Mouse (Mus musculus): Measurements from ENCODE around the gene Gm9837. TPM values are rescaled to one million over a fixed set of nuclear protein-coding genes. Genes with fewer than 3 reads are reported as not detected.

The Gm9837 gene
- total and polyA plus RNA-seq, 3 experiments, result not detected

GRCm38 (mm10) chr11:53431347-53432056 lies 38.8 kb downstream of the Gm9837 start:
- Histone ChIP-seq H3K4me1 (ENCODE audit: control insufficient read depth, insufficient read depth, low read length) (peaks cover 4% of the 10 kb centered on the region), H3K27ac (peak overlapping the region; percentile 95), H3K27me3 (ENCODE audit: control insufficient read depth, insufficient read depth, low read length) (no peaks in the 10 kb centered on the region), H3K9ac (ENCODE audit: low read depth, low read length) (peak overlapping the region; percentile 17), H3K79me2 (replicated peaks; ENCODE audit: control insufficient read depth, insufficient read depth, low read length) (no peaks in the 10 kb centered on the region), H3K4me3 (peak overlapping the region; percentile 99), H3K36me3 (ENCODE audit: control insufficient read depth, insufficient read depth, low read length) (no peaks in the 10 kb centered on the region)
- DNase-seq, result peak; percentile 47 to 48
- no peak for TF ChIP-seq CTCF (IDR thresholded peaks at IDR 0.05)
- no peak for TF ChIP-seq POLR2A (IDR thresholded peaks at IDR 0.05; ENCODE audit: insufficient read depth, low read depth, low read length)
- TF ChIP-seq EP300 (IDR thresholded peaks at IDR 0.05; ENCODE audit: insufficient read depth, low read depth, low read length), result no peak
- intact Hi-C loops (cut with DNase I), result loop anchor here (5.0 kb wide), 1 partner anchor 134 kb away; no protein-coding TSS in a partner anchor
- WGBS, result 13% methylated on average over 9 of the region's 9 CpGs

- Histone ChIP-seq H3K27me3 (ENCODE audit: control insufficient read depth, insufficient read depth, low read length) (no peaks in the 10 kb centered on the region), H3K4me1 (ENCODE audit: control insufficient read depth, insufficient read depth, low read length) (peaks cover 4% of the 10 kb centered on the region), H3K36me3 (ENCODE audit: control insufficient read depth, insufficient read depth, low read length) (no peaks in the 10 kb centered on the region), H3K27ac (peak within 1 kb of the TSS; percentile 95), H3K4me3 (peak within 1 kb of the TSS; percentile 99), H3K9ac (ENCODE audit: low read depth, low read length) (peak within 1 kb of the TSS; percentile 95), H3K79me2 (replicated peaks; ENCODE audit: control insufficient read depth, insufficient read depth, low read length) (no peaks in the 10 kb centered on the region)
- intact Hi-C loops (cut with DNase I), result loop anchor here (5.0 kb wide), 1 partner anchor 134 kb away; no protein-coding TSS in a partner anchor
- TF ChIP-seq POLR2A (IDR thresholded peaks at IDR 0.05; ENCODE audit: insufficient read depth, low read depth, low read length) (peak; percentile 95), EP300 (IDR thresholded peaks at IDR 0.05; ENCODE audit: insufficient read depth, low read depth, low read length) (0 out of 2 replicates have a peak, but pooled peaks have one; percentile 33), CTCF (IDR thresholded peaks at IDR 0.05) (no peak)
- DNase-seq, result peak; percentile 96 to 99
- WGBS, result under 1% methylated on average over 44 of the region's 44 CpGs
Measured at GRCm38 (mm10) chr11:53430670-53431346, 39.5 kb downstream of the Gm9837 start, which contains the start of the genes Uqcrq and Gdf9. TSS of gene Uqcrq (minus strand) at chr11:53430831. TSS of gene Gdf9 (plus strand) at chr11:53431023.

- under 1% methylated on average over 34 of the region's 34 CpGs for WGBS
Measured at GRCm38 (mm10) chr11:53430300-53430669, 40.0 kb downstream of the Gm9837 start.

GRCm38 (mm10) chr11:53429182-53429581 lies 41.1 kb downstream of the Gm9837 start:
- DNase-seq, result no peak
- no peak overlapping the region for H3K9ac ChIP-seq (ENCODE audit: low read depth, low read length)
- no peak overlapping the region for H3K4me3 ChIP-seq
- H3K27me3 ChIP-seq (ENCODE audit: control insufficient read depth, insufficient read depth, low read length), result no peaks in the 10 kb centered on the region
- H3K36me3 ChIP-seq (ENCODE audit: control insufficient read depth, insufficient read depth, low read length), result no peaks in the 10 kb centered on the region
- TF ChIP-seq CTCF (IDR thresholded peaks at IDR 0.05) (no peak), EP300 (IDR thresholded peaks at IDR 0.05; ENCODE audit: insufficient read depth, low read depth, low read length) (no peak), POLR2A (IDR thresholded peaks at IDR 0.05; ENCODE audit: insufficient read depth, low read depth, low read length) (no peak)
- H3K4me1 ChIP-seq (ENCODE audit: control insufficient read depth, insufficient read depth, low read length), result peaks cover 4% of the 10 kb centered on the region
- H3K79me2 ChIP-seq (replicated peaks; ENCODE audit: control insufficient read depth, insufficient read depth, low read length), result no peaks in the 10 kb centered on the region
- H3K27ac ChIP-seq, result no peak overlapping the region; the same call in 1 of the 2 replicates
- intact Hi-C loops (cut with DNase I), result no loop called here

More at GRCm38 (mm10) chr11:53430300-53430669, 40.0 kb downstream of the Gm9837 start:
- DNase-seq, result no peak
- intact Hi-C loops (cut with DNase I), result loop anchor here (5.0 kb wide), 1 partner anchor 133 kb away; no protein-coding TSS in a partner anchor
- Histone ChIP-seq H3K4me1 (ENCODE audit: control insufficient read depth, insufficient read depth, low read length) (peaks cover 4% of the 10 kb centered on the region), H3K27ac (peak overlapping the region; percentile 95), H3K27me3 (ENCODE audit: control insufficient read depth, insufficient read depth, low read length) (no peaks in the 10 kb centered on the region), H3K4me3 (peak overlapping the region; percentile 99), H3K9ac (ENCODE audit: low read depth, low read length) (peak overlapping the region; percentile 95), H3K79me2 (replicated peaks; ENCODE audit: control insufficient read depth, insufficient read depth, low read length) (no peaks in the 10 kb centered on the region), H3K36me3 (ENCODE audit: control insufficient read depth, insufficient read depth, low read length) (no peaks in the 10 kb centered on the region)
- TF ChIP-seq POLR2A (IDR thresholded peaks at IDR 0.05; ENCODE audit: insufficient read depth, low read depth, low read length) (no peak), CTCF (IDR thresholded peaks at IDR 0.05) (no peak), EP300 (IDR thresholded peaks at IDR 0.05; ENCODE audit: insufficient read depth, low read depth, low read length) (no peak)

GRCm38 (mm10) chr11:53428716-53429057 lies 41.6 kb downstream of the Gm9837 start:
- no peaks in the 10 kb centered on the region for H3K36me3 ChIP-seq (ENCODE audit: control insufficient read depth, insufficient read depth, low read length)
- no peak overlapping the region for H3K27ac ChIP-seq
- no peak overlapping the region for H3K4me3 ChIP-seq
- TF ChIP-seq CTCF (IDR thresholded peaks at IDR 0.05) (no peak), POLR2A (IDR thresholded peaks at IDR 0.05; ENCODE audit: insufficient read depth, low read depth, low read length) (no peak), EP300 (IDR thresholded peaks at IDR 0.05; ENCODE audit: insufficient read depth, low read depth, low read length) (no peak)
- no peak overlapping the region for H3K9ac ChIP-seq (ENCODE audit: low read depth, low read length)
- H3K79me2 ChIP-seq (replicated peaks; ENCODE audit: control insufficient read depth, insufficient read depth, low read length), result no peaks in the 10 kb centered on the region
- H3K4me1 ChIP-seq (ENCODE audit: control insufficient read depth, insufficient read depth, low read length), result peaks cover 4% of the 10 kb centered on the region
- DNase-seq, result no peak
- intact Hi-C loops (cut with DNase I), result no loop called here
- 97% methylated on average over 5 of the region's 5 CpGs for WGBS
- H3K27me3 ChIP-seq (ENCODE audit: control insufficient read depth, insufficient read depth, low read length), result no peaks in the 10 kb centered on the region
